Mouse (Mus musculus): Measurements from ENCODE around the gene Kat2b. TPM values are rescaled to one million over a fixed set of nuclear protein-coding genes. Genes with fewer than 3 reads are reported as not detected.

Kat2b gene
- polyA plus RNA-seq, 1 experiment from 2014 or later: 6.7 TPM

DNA sequence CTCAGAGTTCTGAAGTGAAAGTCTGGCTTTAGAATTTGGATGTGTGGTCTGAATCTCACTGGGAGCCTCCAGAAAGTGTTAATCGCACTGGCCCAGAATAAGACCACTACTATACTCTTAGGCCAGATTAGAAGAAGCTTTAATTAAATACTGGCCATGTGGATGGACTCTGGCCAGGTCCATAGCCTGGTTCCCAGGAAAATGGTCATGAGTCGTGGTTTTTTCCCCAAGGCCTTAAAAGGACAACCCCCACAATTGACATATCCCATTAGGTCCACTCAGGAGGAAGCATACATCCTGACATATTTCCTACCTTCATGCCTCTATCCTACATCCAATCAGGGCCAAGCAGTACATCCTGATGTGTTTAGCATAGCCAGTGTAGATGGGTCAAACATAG, 10.5 kb downstream of the Kat2b start:
- WGBS: 84% methylated on average over 2 of the region's 2 CpGs
- Histone ChIP-seq H3K4me1 (no peaks in the 10 kb centered on the region), H3K27ac (no peak overlapping the region), H3K4me3 (no peak overlapping the region), H3K27me3 (replicated peaks) (no peaks in the 10 kb centered on the region), H3K36me3 (replicated peaks) (no peaks in the 10 kb centered on the region), H3K9ac (no peak overlapping the region), H3K9me3 (no peaks in the 10 kb centered on the region), H3K4me2 (no peak overlapping the region)
- no peak for ATAC-seq (replicated peaks)

DNA sequence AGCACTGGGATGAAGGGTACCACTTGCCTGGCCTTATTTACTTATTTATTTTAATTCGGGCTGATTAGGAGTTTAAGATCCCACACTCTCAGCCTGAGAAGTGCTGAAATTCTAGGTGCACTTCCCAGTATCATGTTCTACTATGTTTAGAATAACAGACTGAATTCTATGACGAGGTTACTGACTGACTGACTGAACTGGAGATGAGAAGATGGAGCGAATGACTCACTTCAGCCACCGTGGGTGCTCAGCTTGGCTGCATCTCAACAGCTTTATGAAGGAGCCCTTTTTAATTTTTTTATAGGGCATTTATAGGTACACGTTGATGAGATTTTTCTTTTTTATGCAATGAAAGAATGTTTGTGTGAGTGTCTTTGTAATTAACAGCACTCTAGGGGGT, 11.1 kb downstream of the Kat2b start:
- Histone ChIP-seq H3K27me3 (replicated peaks) (no peaks in the 10 kb centered on the region), H3K4me3 (no peak overlapping the region), H3K9me3 (no peaks in the 10 kb centered on the region), H3K9ac (no peak overlapping the region), H3K4me1 (no peaks in the 10 kb centered on the region), H3K36me3 (replicated peaks) (no peaks in the 10 kb centered on the region), H3K27ac (no peak overlapping the region), H3K4me2 (no peak overlapping the region)
- no peak for ATAC-seq (replicated peaks)
- WGBS: 86% methylated on average over 5 of the region's 5 CpGs

DNA sequence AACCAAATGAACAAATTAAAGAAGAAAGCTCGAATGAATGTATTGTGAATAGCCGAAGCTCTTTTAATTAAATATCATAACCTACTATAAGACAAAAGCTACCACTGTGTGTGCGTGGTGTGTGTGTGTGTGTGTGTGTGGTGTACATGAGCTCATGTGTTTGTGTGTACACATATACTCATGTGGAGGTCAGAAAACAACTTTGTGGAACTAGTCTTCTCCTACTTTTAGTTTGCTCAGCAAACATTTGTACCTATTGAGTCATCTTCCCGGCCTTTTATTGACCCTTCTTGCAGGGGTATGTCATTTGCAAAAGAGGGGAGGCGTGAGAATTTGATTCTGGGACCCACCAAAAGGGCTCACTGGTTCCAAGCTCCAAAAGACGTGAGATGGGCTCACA, 11.6 kb downstream of the Kat2b start:
- WGBS: 79% methylated on average over 6 of the region's 6 CpGs
- H3K36me3 ChIP-seq (replicated peaks): no peaks in the 10 kb centered on the region
- H3K9ac ChIP-seq: no peak overlapping the region
- H3K27ac ChIP-seq: no peak overlapping the region
- H3K27me3 ChIP-seq (replicated peaks): no peaks in the 10 kb centered on the region
- no peak overlapping the region for H3K4me2 ChIP-seq
- H3K4me1 ChIP-seq: no peaks in the 10 kb centered on the region
- no peak for ATAC-seq (replicated peaks)
- no peak overlapping the region for H3K4me3 ChIP-seq
- H3K9me3 ChIP-seq: no peaks in the 10 kb centered on the region

DNA sequence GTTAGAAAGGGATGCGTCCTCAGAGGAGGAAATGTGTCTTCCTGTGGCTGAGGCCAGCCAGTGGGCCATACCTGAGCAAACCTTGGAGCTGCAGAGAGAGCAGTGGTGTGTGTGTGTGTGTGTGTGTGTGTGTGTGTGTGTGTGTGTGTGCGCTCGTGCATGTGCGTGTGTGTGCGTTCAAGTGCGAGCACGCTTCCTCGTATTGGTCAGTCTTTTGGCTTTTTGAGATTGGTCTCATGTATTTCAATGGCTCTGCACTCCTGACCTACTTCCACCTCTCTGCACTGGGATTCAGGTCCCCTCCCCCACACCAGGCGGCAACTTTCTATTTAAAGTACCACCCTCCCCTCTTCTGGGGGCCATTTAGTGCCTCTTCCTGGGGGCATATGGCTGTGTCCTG, 12.1 kb downstream of the Kat2b start:
- Histone ChIP-seq H3K27ac (no peak overlapping the region), H3K9me3 (no peaks in the 10 kb centered on the region), H3K4me2 (no peak overlapping the region), H3K36me3 (replicated peaks) (no peaks in the 10 kb centered on the region), H3K27me3 (replicated peaks) (no peaks in the 10 kb centered on the region), H3K4me1 (no peaks in the 10 kb centered on the region), H3K9ac (no peak overlapping the region), H3K4me3 (no peak overlapping the region)
- no peak for ATAC-seq (replicated peaks)
- WGBS: 70% methylated on average over 9 of the region's 9 CpGs

DNA sequence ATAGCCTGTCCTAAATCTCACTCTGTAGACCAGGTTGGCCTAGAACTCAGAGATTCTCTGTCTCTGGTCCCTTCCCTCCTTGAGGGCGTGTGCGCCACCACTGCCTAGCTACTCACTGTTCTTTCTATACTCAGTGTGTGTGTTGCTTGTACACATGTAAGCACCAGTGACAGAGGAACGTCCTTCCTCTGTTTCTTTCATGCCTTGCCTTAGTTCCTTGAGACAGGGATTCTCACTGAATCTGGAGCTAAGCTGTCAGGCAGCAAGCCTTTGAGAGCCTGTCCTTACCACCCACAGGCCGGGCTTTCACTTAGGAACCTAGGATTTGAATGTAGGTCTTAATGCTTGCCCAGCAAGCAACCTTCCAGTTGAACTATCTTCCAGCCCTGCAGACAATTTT, 13.0 kb downstream of the Kat2b start:
- WGBS: 50% methylated on average over 4 of the region's 4 CpGs
- H3K9ac ChIP-seq: no peak overlapping the region

DNA sequence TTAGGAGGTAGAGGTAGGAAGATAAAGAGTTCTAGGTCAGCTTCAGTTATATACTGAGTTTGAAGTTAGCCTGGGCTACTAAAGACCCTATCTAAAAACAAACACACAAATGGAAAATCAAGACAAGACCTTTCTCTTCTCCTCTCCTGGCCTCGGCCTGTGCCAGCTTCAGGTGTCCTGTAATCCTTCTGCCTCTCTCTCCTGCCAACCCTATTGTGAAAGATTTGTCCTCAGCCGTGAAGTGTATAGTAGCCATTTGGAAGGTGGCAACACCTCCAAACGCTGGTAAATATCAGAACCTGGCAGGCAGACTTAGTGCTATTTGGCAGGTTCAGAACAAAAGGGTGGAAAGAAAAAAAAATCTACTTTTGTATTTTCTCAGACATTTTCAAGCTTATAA, 13.6 kb downstream of the Kat2b start:
- WGBS: 81% methylated on average over 3 of the region's 3 CpGs
- Histone ChIP-seq H3K9ac (no peak overlapping the region), H3K4me3 (no peak overlapping the region), H3K4me2 (no peak overlapping the region), H3K27me3 (replicated peaks) (no peaks in the 10 kb centered on the region), H3K9me3 (no peaks in the 10 kb centered on the region), H3K36me3 (replicated peaks) (no peaks in the 10 kb centered on the region), H3K4me1 (no peaks in the 10 kb centered on the region), H3K27ac (no peak overlapping the region)
- ATAC-seq (replicated peaks): no peak

More for the DNA sequence above, 13.0 kb downstream of the Kat2b start:
- Histone ChIP-seq H3K4me1 (no peaks in the 10 kb centered on the region), H3K36me3 (replicated peaks) (no peaks in the 10 kb centered on the region), H3K27me3 (replicated peaks) (no peaks in the 10 kb centered on the region), H3K27ac (no peak overlapping the region), H3K9me3 (no peaks in the 10 kb centered on the region), H3K4me2 (no peak overlapping the region), H3K4me3 (no peak overlapping the region)
- ATAC-seq (replicated peaks): no peak

DNA sequence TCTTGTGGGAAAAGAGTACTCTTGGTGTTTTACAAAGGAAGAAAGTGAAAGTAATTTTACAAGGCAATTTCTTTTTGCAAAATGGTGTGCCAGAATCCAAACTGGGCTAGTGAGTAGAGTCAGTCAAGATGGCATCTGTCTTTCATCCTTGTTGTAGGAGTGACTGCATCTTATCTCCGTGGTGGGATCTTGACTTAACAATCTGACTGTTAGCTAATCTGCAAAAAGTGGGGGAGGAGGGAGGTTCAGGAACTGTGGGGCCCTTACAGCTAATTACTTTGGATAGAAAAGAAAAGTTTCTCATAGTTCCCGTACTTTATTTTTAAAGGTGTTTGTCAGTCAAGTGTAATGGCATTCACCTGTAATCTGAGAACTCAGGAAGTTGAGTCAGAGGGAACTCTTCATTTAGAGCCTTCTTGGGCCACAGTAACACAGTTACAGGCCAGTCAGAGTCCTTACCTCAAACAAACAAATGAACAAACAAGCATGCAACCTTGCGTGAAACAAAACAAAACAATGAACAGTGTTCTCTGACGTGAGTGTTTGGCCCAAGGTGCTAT, 15.4 kb downstream of the Kat2b start:
- Histone ChIP-seq H3K4me3 (no peak overlapping the region), H3K36me3 (replicated peaks) (no peaks in the 10 kb centered on the region), H3K27me3 (replicated peaks) (no peaks in the 10 kb centered on the region), H3K4me2 (no peak overlapping the region), H3K27ac (no peak overlapping the region), H3K4me1 (no peaks in the 10 kb centered on the region; the same call in 1 of the 2 replicates), H3K9me3 (no peaks in the 10 kb centered on the region), H3K9ac (no peak overlapping the region)
- no peak for ATAC-seq (replicated peaks)
- 75% methylated on average over 4 of the region's 4 CpGs for WGBS

DNA sequence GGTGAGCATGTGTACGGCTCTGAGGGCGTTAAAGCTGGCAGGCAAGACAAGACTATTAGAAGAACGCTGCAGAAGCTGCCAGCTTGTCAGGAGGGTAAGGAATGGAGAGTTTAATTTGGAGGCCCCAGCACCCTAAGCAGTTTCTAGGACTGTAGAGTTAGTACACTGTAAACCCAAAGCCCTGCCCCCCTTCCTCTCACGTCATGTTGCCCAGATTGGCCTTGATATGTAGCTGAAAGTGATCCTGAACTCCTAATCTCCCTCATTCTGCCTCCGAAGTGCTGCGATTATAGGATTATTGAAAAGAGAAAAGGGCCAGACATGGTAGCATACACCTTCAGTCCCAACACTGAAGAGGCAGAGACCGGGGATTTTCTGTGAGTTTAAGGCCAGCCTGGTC, 16.1 kb downstream of the Kat2b start:
- Histone ChIP-seq H3K4me2 (no peak overlapping the region), H3K36me3 (replicated peaks) (no peaks in the 10 kb centered on the region), H3K4me1 (peaks cover 5% of the 10 kb centered on the region), H3K27me3 (replicated peaks) (no peaks in the 10 kb centered on the region), H3K9me3 (no peaks in the 10 kb centered on the region), H3K27ac (no peak overlapping the region), H3K9ac (no peak overlapping the region), H3K4me3 (no peak overlapping the region)
- ATAC-seq (replicated peaks): no peak
- 82% methylated on average over 7 of the region's 7 CpGs for WGBS

DNA sequence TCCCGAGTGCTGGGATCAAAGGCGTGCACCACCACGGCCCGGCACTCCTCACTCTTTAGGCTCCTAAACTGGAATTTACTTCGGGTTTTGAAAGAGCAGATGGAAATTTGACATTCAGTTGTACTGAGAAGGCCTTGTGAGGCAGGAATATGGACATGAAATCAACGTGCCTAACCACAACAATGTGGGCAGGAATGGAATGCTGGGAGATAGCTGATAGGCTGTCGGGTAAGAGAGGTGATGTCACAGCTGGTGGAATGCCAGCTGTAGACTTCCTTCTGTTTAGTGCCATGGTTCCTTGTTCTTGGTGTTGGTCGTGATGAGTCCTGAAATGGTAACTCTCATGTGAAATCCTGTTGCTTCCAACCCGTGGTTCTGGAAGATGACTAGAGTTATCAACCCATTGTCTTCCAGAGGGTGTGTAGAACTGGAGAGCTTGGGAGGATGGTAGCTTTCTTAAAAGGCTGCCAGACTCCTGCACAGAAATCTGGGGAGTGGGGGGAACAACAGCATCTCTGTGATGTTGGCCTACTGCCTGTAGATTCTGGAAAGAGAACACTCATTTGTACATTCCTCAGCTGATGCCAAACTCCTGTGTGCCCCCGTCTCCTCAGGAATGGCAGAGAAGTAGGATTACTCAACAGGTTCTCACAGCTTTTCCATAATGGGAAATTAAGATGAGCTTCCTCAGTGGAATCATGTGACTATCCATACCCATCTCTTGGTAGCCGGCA, 17.4 kb downstream of the Kat2b start:
- peaks cover 8% of the 10 kb centered on the region for H3K4me1 ChIP-seq
- H3K4me2 ChIP-seq: no peak overlapping the region
- H3K27ac ChIP-seq: no peak overlapping the region
- no peak for ATAC-seq (replicated peaks)
- H3K9me3 ChIP-seq: no peaks in the 10 kb centered on the region
- WGBS: 93% methylated on average over 11 of the region's 11 CpGs
- no peaks in the 10 kb centered on the region for H3K27me3 ChIP-seq (replicated peaks)
- no peaks in the 10 kb centered on the region for H3K36me3 ChIP-seq (replicated peaks)
- H3K9ac ChIP-seq: no peak overlapping the region
- H3K4me3 ChIP-seq: no peak overlapping the region

DNA sequence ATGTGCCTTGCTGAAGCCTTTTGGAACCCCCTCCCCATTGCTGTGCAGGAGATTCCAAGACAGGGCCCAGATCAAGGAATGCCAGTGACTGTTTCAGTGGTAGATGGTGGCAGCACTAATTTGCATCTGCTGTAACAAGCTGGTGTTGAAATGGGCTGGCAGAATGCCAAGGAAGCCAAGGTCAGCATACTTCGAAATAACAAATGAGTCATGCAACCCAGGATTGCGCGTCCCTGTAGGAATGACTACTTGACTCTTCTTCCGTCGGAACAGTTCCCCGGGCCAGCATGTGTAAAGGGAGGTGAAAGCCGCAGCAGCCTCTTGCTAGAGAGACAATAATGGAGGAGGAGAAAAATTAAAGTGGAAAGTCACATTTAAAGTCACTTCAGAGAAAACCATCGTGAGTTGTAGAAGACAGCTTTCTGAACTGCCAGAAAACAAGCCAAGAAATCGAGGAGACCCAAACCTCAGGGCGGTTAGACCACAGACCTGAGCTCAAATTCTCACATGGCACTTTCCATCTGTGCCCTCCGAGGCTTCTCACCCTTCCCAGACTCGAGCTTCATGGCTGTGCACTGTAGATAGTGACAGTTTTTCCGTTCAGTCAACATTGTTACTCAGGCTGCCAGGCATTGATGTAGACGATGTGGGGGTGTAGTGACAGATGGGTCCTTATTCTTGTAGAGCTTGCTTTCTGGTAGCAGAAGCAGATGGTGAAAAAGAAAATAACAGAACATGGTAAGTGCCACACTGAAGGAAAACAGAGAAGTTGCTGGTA, 20.6 kb downstream of the Kat2b start:
- Histone ChIP-seq H3K4me1 (peaks cover 8% of the 10 kb centered on the region), H3K4me3 (no peak overlapping the region), H3K9me3 (no peaks in the 10 kb centered on the region), H3K27me3 (replicated peaks) (no peaks in the 10 kb centered on the region), H3K4me2 (no peak overlapping the region), H3K9ac (no peak overlapping the region), H3K36me3 (replicated peaks) (no peaks in the 10 kb centered on the region), H3K27ac (0 out of 2 replicates have a peak overlapping the region, but pooled peaks have one; percentile 13)
- ATAC-seq (replicated peaks): peak; percentile 65
- 49% methylated on average over 14 of the region's 14 CpGs for WGBS

DNA sequence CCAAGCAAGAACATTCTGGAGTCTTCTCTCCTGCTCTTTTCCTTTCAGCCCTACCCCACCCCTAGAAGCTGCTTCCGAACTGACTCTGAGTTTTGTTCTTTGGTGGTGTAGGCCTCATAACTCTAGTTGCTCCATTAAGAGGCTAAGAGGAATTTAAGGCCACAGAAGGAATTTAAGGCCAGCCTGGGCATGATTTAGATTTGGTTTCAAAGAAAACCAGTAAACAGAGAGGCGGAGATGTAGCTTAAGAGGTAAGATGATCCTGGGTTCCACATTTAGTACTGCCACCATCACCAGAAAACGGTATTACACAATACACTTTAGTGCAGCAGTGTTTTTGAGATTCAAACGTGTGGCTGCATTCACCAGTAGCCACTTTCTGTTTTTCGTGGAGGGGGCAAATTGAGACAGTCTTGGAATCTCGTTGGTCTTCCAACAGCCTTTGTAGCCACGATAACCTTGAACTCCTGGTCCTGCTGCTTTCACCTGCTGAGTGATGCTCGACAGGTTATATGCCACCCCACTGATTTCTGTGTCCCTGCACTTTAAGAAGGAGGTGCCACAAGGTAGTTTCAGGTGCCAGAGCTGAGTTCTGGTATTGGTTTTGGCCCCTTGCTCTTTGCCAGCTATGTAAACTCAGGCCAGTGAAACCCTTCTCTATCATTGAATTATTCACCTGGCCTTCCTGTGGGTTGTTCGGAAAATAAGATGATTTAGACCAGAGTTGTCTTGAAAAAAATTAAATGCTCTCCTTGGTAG, 21.6 kb downstream of the Kat2b start:
- WGBS: 90% methylated on average over 9 of the region's 9 CpGs
- H3K4me3 ChIP-seq: no peak overlapping the region
- no peak overlapping the region for H3K27ac ChIP-seq
- no peak overlapping the region for H3K4me2 ChIP-seq
- no peaks in the 10 kb centered on the region for H3K27me3 ChIP-seq (replicated peaks)
- H3K4me1 ChIP-seq: peaks cover 8% of the 10 kb centered on the region
- no peak; the same call in 1 of the 2 replicates for ATAC-seq (replicated peaks)
- H3K9ac ChIP-seq: no peak overlapping the region
- no peaks in the 10 kb centered on the region for H3K36me3 ChIP-seq (replicated peaks)
- no peaks in the 10 kb centered on the region for H3K9me3 ChIP-seq

DNA sequence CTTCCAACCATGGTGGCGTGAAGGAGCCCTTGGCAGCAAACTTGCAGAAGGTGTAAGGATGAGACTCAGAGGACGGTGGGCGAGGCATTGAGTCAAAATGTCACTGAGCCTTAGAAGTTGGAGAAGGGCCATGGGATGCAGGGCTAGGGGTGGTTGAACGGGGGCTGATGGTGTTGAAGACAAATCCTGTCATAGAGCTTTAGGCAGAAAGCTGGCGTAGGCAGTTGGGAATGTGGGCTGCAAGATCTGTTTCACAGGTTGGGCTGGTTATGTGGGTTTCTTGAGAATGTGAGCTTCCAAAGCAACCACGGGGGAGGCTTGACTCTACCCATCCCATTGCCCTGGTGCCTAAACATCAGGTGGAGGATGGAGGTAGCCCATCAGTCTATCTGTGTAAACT, 23.4 kb downstream of the Kat2b start:
- H3K36me3 ChIP-seq (replicated peaks): no peaks in the 10 kb centered on the region
- H3K4me1 ChIP-seq: peaks cover 8% of the 10 kb centered on the region
- no peaks in the 10 kb centered on the region for H3K27me3 ChIP-seq (replicated peaks)
- ATAC-seq (replicated peaks): no peak
- no peak overlapping the region for H3K9ac ChIP-seq
- no peaks in the 10 kb centered on the region for H3K9me3 ChIP-seq
- no peak overlapping the region for H3K4me3 ChIP-seq
- H3K4me2 ChIP-seq: no peak overlapping the region
- WGBS: 95% methylated on average over 6 of the region's 6 CpGs
- no peak overlapping the region for H3K27ac ChIP-seq

Measured in midbrain, embryonic 15.5 days (tissue).